Mouse (Mus musculus): Measurements from ENCODE around the gene Mprip.

GRCm38 (mm10) chr11:59739996-59740395 is 78.9 kb downstream of the Mprip start:
- TF ChIP-seq CTCF (IDR thresholded peaks at IDR 0.05; ENCODE audit: insufficient read depth, low read depth, low read length) (no peak), POLR2A (IDR thresholded peaks at IDR 0.05; ENCODE audit: insufficient read depth, low read depth, low read length) (no peak)
